Mouse (Mus musculus) CH12.LX (cell line): ENCODE data around the gene Fadd.

ENCODE experiments used
- CTCF ChIP-seq, 2 experiments: IDR thresholded peaks in 1 of 2; conservative IDR thresholded peaks in 1 of 2; 2 replicates each; pipeline ENCODE4 v1.5.1; 2011 to 2012; ENCODE audit warnings: low read depth in 2 of 2, low read length in 2 of 2, improper control_type of control experiment in 1 of 2, inconsistent platforms in 1 of 2, mild to moderate bottlenecking in 1 of 2, moderate library complexity in 1 of 2
- HCFC1 ChIP-seq: IDR thresholded peaks from 2 replicates; pipeline ENCODE4 v1.6.1; 2012; ENCODE audit warnings: low read depth, mild to moderate bottlenecking, inconsistent platforms, low read length, improper control_type of control experiment
- JUND ChIP-seq: conservative IDR thresholded peaks from 2 replicates; pipeline ENCODE4 v1.6.1; 2011; ENCODE audit warnings: low read depth, low read length, improper control_type of control experiment
- KAT2A ChIP-seq: IDR thresholded peaks from 2 replicates; pipeline ENCODE4 v1.6.1; 2012; ENCODE audit warnings: low read length, improper control_type of control experiment, inconsistent platforms; ENCODE audit not compliant: insufficient replicate concordance
- USF1 ChIP-seq: IDR thresholded peaks from 2 replicates; pipeline ENCODE4 v1.6.1; 2014; ENCODE audit warnings: low read depth, mild to moderate bottlenecking, inconsistent platforms, low read length, improper control_type of control experiment

DNA sequence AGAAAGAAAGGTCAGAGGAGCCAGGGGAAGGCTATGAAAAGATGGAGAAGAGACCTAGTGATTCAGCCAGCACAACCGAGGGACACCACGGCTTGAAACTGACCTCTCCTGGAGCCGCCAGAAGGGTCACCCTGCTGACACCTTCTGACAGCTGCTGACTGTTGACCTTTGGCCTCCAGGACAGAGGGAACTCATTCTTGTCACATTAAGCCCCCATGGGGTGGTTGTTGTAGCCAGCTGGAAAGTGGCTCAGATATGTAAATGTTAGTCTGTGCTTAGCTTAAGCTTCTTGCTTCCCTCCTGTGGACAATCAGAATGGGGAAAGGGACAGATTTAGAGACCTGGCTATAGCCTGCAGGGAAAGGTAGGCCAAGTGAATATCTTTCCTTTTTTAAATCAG lies 20.2 kb downstream of the Fadd start:
- TF ChIP-seq HCFC1 (no peak), CTCF (conservative IDR thresholded peaks at IDR 0.05 in 1 of 2, IDR thresholded peaks at IDR 0.05 in 1 of 2; ENCODE audit: low read depth in 2 of 2, low read length in 2 of 2) (no peak), USF1 (no peak), KAT2A (no peak), JUND (no peak)
